Mouse (Mus musculus) G1E-ER4 (cell line): ENCODE measurements around the gene Srd5a3. TPM values are rescaled to one million over a fixed set of nuclear protein-coding genes. Genes with fewer than 3 reads are reported as not detected.

Experiments
- GATA1 ChIP-seq: IDR thresholded peaks from one replicate; pipeline ENCODE4 v1.8.0; 2012; ENCODE audit warnings: low read length, inconsistent platforms
- polyA plus RNA-seq: library from polyadenylated mRNA; stranded (reverse); fragments of >175 nt; gene quantifications from 2 replicates; pipeline ENCODE4 v1.2.3, GENCODE M21; 2012

The Srd5a3 gene
- polyA plus RNA-seq, result 56.9 and 87.6 TPM in 2 replicates

- TF ChIP-seq GATA1, result no peak
These were observed at the start of gene Srd5a3 for GRCm38 (mm10) chr5:76139808-76140729. Srd5a3 (plus strand) TSS chr5:76140271.

DNA sequence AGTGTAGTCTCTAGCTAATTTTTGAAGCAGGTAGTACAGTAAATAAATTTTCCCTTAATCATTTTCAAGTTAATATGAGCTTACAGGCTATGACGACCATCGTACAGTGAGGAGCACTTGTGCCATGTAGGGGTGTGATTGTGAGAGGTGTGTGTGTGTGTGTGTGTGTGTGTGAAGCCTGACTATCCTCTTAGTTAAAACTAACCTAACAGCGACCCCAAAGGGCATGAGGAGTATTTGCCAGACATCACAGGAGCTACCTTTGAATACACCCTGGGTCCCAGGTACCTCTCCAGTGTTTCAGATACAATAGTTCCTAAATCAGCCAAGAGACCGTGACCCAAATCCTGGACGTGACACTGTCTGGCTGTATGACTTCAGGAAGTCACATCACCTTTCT lies 32.8 kb upstream of the Srd5a3 start:
- no peak for TF ChIP-seq GATA1

DNA sequence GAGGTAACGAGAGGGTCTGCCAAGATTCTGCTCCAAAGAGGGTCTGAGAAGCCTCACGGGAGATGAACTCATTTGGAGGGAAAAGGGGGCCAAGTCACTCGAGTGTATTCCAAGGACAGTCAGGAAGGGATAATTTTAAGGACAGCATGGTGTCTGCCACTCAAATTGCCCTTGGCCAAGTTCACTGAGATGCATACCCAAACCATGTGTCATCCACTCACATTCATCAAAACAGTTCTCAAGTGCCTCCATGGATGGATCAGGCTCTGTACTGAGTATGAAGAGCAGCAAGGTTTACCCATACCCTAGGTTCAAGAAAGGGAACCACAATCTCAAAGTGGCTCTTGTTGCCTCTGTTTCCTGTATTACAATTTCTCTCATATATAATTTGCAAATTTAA lies 31.6 kb upstream of the Srd5a3 start:
- TF ChIP-seq GATA1, result no peak

DNA sequence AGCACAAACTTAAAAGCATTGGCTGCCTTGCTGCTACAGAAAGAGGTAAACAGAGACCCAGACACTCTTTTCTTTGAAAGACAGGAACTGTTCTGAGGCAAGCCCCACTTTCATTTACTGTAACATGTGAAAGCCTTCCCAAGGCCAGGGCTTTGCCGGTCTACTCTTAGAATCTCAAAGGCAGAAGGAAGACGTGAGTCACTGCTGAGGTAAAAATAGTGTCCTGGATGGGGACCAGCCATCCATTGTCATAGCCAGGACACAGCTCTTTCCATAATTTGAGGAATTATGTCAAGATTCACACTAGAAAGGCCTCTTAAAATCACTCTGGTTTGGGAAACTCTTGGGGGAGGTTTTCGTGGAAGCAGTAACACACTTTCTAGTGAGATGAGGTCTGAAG lies 28.9 kb upstream of the Srd5a3 start:
- TF ChIP-seq GATA1, result no peak

DNA sequence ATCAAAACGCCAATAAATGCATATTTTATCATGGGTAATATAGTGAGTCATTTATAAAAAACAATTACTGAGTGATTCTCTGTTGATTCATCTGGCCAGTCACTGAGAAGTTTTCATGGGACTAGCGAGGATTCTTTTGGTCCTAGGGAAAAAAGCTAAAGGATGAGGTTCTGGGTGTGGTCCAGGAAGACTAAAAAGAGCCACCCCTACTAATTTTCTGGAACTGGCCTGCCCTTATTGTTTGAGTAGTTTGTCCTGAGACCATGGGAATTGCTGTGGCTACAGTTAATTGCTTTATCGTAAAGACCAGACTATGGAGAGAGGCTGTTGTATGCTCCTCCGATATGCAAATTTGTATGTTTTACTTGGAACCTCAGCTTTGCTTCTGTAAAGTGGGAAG lies 28.1 kb upstream of the Srd5a3 start:
- TF ChIP-seq GATA1, result no peak

DNA sequence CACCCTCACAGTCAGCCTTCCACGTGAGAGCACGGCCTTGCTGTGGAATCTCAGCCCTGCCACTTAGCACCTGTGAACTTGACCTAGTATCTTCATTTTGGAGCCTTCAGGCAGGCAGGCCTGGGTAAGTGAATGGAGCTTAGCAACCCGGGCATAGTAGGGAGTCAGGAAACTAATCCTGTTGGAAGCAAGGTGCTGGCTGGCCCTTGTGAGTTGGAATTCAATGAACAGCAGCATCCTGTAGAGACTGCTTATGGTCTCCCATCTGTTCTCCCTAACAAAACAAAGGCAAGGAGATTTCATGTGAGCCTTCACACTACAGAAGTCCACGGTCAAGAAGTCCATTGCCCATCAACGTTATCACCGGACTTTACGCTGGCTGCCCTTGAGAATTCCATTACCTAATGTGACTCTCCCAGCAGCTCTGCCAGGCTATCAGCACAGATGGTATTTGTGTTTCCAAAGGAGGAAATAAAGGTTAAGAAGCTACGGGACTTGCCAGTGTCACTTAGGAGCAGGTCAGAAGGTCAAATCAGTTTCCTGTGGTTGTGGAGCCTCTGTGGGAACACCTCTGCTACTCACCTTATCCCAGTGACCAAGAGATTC lies 24.5 kb upstream of the Srd5a3 start:
- TF ChIP-seq GATA1, result no peak

GRCm38 (mm10) chr5:76118441-76118840 lies 21.6 kb upstream of the Srd5a3 start:
- TF ChIP-seq GATA1, result no peak

DNA sequence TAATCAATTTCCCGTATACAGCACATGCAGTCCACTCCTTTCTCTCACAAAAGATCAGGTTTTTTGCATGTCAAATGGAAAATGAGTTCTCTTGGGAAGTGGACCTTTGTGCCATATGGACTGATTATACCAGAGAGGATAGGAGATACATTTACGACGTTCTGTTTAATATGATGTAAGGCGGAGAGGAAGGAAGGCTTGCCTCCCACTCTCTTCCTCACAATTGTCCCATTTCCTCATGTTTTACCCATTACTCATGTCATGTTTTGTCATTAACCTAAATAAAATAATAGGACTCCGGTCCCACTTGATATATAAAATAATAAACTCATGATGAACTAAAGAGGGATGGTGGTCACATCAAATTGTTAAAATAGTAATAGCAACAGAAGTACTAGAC lies 19.4 kb upstream of the Srd5a3 start:
- TF ChIP-seq GATA1, result no peak

- no peak for TF ChIP-seq GATA1
These were observed 12.3 kb upstream of the Srd5a3 start for GRCm38 (mm10) chr5:76127584-76128316.

GRCm38 (mm10) chr5:76130292-76130691 lies 9.8 kb upstream of the Srd5a3 start:
- no peak for TF ChIP-seq GATA1

DNA sequence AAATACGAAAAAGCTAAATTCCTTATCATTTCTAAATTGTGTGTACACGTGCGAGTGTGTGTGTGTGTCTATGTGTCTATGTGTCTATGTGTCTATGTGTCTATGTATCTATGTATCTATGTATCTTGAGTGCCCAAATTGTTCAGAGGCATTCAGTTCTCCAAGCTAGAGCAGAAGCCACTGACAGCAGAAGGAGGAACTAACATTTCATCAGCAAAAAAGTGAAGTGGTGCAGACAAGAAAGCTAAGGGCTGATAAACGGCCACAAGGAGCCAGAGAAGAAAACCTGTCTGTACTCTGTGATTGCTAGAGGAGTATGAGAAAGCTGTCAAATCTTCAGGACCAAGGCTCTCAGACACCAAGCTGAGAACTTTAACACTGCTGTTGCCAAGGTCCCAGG lies 8.1 kb upstream of the Srd5a3 start:
- no peak for TF ChIP-seq GATA1

DNA sequence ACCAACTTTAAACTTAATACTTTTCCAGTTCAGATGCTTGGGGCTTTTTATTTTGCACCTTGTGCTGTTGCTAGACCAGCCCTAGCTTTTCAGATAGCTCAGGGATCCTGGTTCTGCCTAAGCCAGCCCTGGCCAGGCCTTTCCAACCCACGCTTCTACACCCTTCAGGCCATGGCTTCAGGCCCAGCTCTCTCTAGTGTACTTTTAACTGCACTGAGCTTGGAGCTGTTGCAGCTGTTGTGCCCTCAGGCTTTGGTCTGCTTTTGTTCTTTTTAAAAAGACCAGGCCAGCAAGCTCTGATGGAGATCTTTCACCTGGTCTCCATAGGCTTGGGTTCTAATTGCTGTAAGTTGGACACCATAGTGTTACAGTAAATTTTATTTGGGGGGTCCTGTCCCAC lies 4.4 kb upstream of the Srd5a3 start:
- TF ChIP-seq GATA1, result no peak

- TF ChIP-seq GATA1, result no peak
These were observed 3.8 kb upstream of the Srd5a3 start for GRCm38 (mm10) chr5:76136271-76136670.

DNA sequence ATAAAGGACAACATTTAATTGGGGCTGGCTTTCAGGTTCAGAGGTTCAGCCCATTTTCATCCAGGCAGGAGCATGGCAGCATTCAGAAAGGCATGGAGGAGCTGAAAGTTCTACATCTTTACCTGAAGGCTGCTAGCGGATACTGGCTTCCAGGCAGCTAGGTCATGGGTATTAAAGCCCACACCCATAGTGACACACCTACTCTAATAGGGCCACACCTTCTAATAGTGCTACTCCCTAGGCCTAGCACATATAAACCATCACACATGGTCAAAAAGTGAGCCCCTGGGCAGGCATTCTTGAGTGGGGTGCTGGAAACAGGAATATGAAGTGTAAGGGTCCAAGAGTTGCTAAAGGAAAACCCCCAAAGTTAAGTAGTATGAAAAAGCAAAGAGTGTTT lies 2.5 kb upstream of the Srd5a3 start:
- TF ChIP-seq GATA1, result no peak

GRCm38 (mm10) chr5:76138071-76138470 lies 2.0 kb upstream of the Srd5a3 start:
- no peak for TF ChIP-seq GATA1

DNA sequence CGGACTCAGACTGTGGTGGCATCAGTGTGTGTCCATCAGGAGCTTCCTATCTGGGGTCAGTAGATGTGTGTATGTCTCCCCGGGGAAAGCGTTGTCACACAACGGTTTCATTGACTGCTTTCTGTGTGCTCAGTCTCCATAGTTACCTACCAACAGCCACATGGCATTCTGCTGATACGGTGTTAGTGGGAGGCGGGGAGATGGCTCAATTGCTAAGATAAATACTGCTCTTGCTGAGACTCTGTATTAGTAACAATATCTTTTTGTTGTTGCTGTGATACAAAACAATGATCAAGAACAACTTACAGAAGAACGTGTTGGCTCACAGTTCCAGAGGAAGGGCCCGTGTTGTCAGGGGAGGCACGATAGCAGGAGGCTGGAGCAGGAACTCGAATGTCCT lies 1.6 kb upstream of the Srd5a3 start:
- no peak for TF ChIP-seq GATA1
